Comparison of ENCODE assay signal across 31 mouse cellular contexts in genomic region chr19:11060900-11061299, GRCm38 (mm10). TPM values are rescaled to one million over a fixed set of nuclear protein-coding genes. Genes with fewer than 3 reads are reported as not detected.
"Had no signal": no experiment of that assay in that cellular context is flagged by ENCODE, and none has a peak within 500 bp of the region (broad histone marks: within the 10 kb centered on the region; RNA-seq: fewer than 3 reads in every experiment).

No protein-coding gene starts in this region.

- H3K27ac ChIP-seq: limb, embryonic 10.5 days; limb, embryonic 13.5 days; liver, embryonic 12.5 days; liver, embryonic 15.5 days; lung, embryonic 15.5 days; midbrain, embryonic 12.5 days; neural tube, embryonic 12.5 days; neural tube, embryonic 15.5 days had no signal

- DNase-seq: kidney, adult 18-20 months; kidney, adult 9 months; kidney, postnatal 14 days; kidney, postnatal 4 days; layer of hippocampus, adult 9-11 months; liver; lung, adult 18-20 months; lung, postnatal 10 days; lung, postnatal 36 days; right cerebral cortex, adult 18-20 months; right cerebral cortex, postnatal 14 days; right cerebral cortex, postnatal 4 days; thymus, postnatal 4 days had no signal

- ATAC-seq: intestine, embryonic 16.5 days; liver, embryonic 12.5 days; midbrain, embryonic 16.5 days had no signal

- H3K9me3 ChIP-seq: limb, embryonic 10.5 days; liver, embryonic 12.5 days; liver, embryonic 15.5 days; lung, embryonic 15.5 days; midbrain, embryonic 12.5 days; neural tube, embryonic 12.5 days; neural tube, embryonic 15.5 days had no signal

- H3K4me2 ChIP-seq: limb, embryonic 13.5 days; liver, embryonic 12.5 days; liver, embryonic 15.5 days; lung, embryonic 15.5 days; midbrain, embryonic 12.5 days; neural tube, embryonic 12.5 days; neural tube, embryonic 15.5 days had no signal

- H3K27me3 ChIP-seq: limb, embryonic 13.5 days; liver, embryonic 12.5 days; liver, embryonic 15.5 days; lung, embryonic 15.5 days; midbrain, embryonic 12.5 days; neural tube, embryonic 12.5 days; neural tube, embryonic 15.5 days had no signal

- H3K36me3 ChIP-seq: limb, embryonic 10.5 days; limb, embryonic 13.5 days; liver, embryonic 12.5 days; liver, embryonic 15.5 days; lung, embryonic 15.5 days; midbrain, embryonic 12.5 days; neural tube, embryonic 12.5 days; neural tube, embryonic 15.5 days had no signal

- H3K9ac ChIP-seq: limb, embryonic 13.5 days; liver, embryonic 12.5 days; liver, embryonic 15.5 days; lung, embryonic 15.5 days; midbrain, embryonic 12.5 days; neural tube, embryonic 12.5 days; neural tube, embryonic 15.5 days had no signal

- H3K4me3 ChIP-seq: limb, embryonic 10.5 days; limb, embryonic 13.5 days; liver, embryonic 12.5 days; liver, embryonic 15.5 days; lung, embryonic 15.5 days; midbrain, embryonic 12.5 days; neural tube, embryonic 12.5 days; neural tube, embryonic 15.5 days had no signal

- H3K4me1 ChIP-seq: limb, embryonic 10.5 days; limb, embryonic 13.5 days; liver, embryonic 12.5 days; liver, embryonic 15.5 days; lung, embryonic 15.5 days; midbrain, embryonic 12.5 days; neural tube, embryonic 12.5 days; neural tube, embryonic 15.5 days had no signal

RNA-seq across cellular contexts. Expression of gene Ms4a8a, which starts 20.0 kb away (rescaled TPM):
- total RNA-seq: layer of hippocampus, postnatal 25 days; left cerebral cortex, postnatal 25 days; megakaryocyte-erythroid progenitor cell, adult 5-6 weeks had no signal
- polyA plus RNA-seq: kidney, embryonic 16.5 days; limb, embryonic 10.5 days; limb, embryonic 13.5 days; liver, embryonic 12.5 days; midbrain, embryonic 12.5 days; midbrain, embryonic 16.5 days; neural tube, embryonic 12.5 days; neural tube, embryonic 15.5 days had no signal

RNA-seq across cellular contexts. Expression of gene Ms4a18, which starts 43.1 kb away (rescaled TPM):
- total RNA-seq: layer of hippocampus, adult 18-20 months; layer of hippocampus, postnatal 25 days; left cerebral cortex, adult 18-20 months; left cerebral cortex, postnatal 25 days; megakaryocyte-erythroid progenitor cell, adult 5-6 weeks had no signal
- polyA plus RNA-seq: kidney, embryonic 16.5 days; limb, embryonic 10.5 days; limb, embryonic 13.5 days; liver, embryonic 12.5 days; lung, embryonic 15.5 days; midbrain, embryonic 12.5 days; midbrain, embryonic 16.5 days; neural tube, embryonic 12.5 days; neural tube, embryonic 15.5 days; stomach, embryonic 14.5 days; thymus, postnatal 0 days had no signal
